Mouse (Mus musculus): ENCODE results near the gene Olfr1. TPM values are rescaled to one million over a fixed set of nuclear protein-coding genes. Genes with fewer than 3 reads are reported as not detected.

Olfr1 gene
- not detected for polyA plus RNA-seq (2017; shearing (Covaris generic))

DNA sequence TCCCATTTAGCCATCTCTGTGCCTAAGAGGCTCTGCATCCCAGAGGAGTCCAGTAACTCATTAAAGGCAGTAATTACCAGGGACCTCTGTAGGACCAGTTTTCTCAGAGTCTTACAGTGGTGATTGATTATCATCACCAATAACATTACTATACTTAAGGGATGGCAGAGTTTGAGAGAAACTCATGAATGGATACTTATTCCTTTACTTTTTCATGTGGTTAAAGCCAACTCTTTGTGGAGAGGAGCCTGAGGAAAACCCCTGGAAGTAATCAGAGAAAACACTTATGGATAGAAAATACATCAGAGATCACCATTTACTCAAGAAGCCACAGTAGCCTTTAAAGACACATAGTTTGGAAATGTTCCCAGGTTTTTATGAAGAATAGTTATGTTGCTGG lies at the start of gene Olfr1:
TSS of gene Olfr1 (minus strand) at position 101 of the 400 bp plus-strand sequence.

DNA sequence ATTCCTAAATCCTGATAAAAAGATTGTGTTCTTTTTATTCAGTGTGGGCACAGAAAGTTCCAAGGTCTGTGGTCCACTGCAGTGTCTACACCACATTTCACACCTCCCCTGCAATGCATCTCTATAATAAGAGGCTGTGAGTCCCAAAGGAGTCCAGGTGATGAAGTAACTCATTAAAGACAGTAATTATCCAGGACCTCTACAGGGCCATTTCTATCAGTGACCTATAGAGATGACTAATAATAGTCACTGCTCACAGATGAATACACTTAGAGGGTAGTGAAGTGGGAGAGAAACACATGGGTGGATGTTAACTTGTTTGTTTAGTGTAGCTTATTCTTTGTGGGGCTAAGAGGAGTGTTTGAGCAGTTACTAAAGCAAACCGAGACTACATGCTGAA lies 29.0 kb upstream of the Olfr1 start, which contains the start of gene Olfr378:
TSS of gene Olfr378 (minus strand) at position 101 of the 400 bp plus-strand sequence.

DNA sequence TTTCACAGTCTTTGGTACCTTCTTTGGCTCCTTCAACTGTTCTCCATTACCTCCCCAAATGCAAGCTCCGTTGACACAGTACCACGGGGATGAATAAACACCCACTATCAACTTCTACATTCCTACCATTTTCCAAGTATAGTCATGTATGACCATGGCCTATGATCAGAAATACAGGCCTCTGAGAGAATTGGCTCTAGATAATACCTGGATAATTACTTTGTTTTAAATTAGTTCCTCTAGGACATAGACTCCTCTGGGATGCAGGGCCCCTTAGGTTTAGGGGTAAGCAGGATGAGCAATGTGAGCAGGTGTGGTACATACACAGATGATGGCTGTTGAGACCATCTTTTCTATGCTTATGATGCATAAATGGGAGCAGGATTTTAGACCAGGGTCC lies 28.5 kb downstream of the Olfr1 start, which contains the start of gene Olfr376:
TSS of gene Olfr376 (plus strand) at position 301 of the 400 bp plus-strand sequence.

DNA sequence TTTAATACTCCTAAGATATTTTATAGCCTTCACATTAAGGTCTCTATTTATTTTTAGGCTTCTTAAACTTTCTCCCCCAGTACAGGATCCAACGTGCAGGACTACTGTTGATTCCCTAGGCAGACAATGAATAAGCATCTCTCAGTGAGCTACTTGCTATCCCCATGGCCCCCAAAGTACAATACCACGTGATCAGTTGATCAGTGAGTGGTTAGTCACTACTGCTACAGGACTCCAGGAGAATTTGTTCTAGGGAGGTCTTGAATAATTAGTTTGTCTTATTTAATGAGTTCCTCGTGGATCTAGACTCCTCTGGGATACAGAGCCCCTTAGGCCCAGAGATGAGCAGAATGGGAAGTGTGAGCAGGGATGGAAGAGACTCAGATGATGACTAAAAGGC lies 48.9 kb downstream of the Olfr1 start, which contains the start of gene Olfr20:
TSS of gene Olfr20 (plus strand) at position 301 of the 400 bp plus-strand sequence.

Other genes starting within 250 kb of the Olfr1 start
- gene P2rx5, start 239.2 kb downstream of the Olfr1 start, polyA plus RNA-seq (2017; shearing (Covaris generic)) = not detected
- gene Emc6, start 222.6 kb downstream of the Olfr1 start, polyA plus RNA-seq (2017; shearing (Covaris generic)) = 95.4 TPM
- 12.4 TPM for gene Tax1bp3, start 222.5 kb downstream of the Olfr1 start, polyA plus RNA-seq (2017; shearing (Covaris generic))
- 8.6 TPM for gene Ctns, start 200.6 kb downstream of the Olfr1 start, polyA plus RNA-seq (2017; shearing (Covaris generic))
- gene Shpk, start 200.2 kb downstream of the Olfr1 start, polyA plus RNA-seq (2017; shearing (Covaris generic)) = 6.2 TPM
- not detected for gene Trpv1, start 165.3 kb downstream of the Olfr1 start, polyA plus RNA-seq (2017; shearing (Covaris generic))
- gene Trpv3, start 132.2 kb downstream of the Olfr1 start, polyA plus RNA-seq (2017; shearing (Covaris generic)) = 0.12 TPM
- gene Aspa, start 70.0 kb downstream of the Olfr1 start, polyA plus RNA-seq (2017; shearing (Covaris generic)) = 0.82 TPM
- gene Gm49340, start 69.9 kb downstream of the Olfr1 start, polyA plus RNA-seq (2017; shearing (Covaris generic)) = not detected
- gene Spata22, start 69.9 kb downstream of the Olfr1 start, polyA plus RNA-seq (2017; shearing (Covaris generic)) = not detected
- not detected for gene Olfr20, start 48.8 kb downstream of the Olfr1 start, polyA plus RNA-seq (2017; shearing (Covaris generic))
- gene Olfr376, start 28.4 kb downstream of the Olfr1 start, polyA plus RNA-seq (2017; shearing (Covaris generic)) = not detected
- gene Olfr378, start 28.9 kb upstream of the Olfr1 start, polyA plus RNA-seq (2017; shearing (Covaris generic)) = not detected
- gene Olfr380, start 57.9 kb upstream of the Olfr1 start, polyA plus RNA-seq (2017; shearing (Covaris generic)) = not detected
- gene Olfr381, start 92.0 kb upstream of the Olfr1 start, polyA plus RNA-seq (2017; shearing (Covaris generic)) = not detected
- gene Olfr382, start 117.6 kb upstream of the Olfr1 start, polyA plus RNA-seq (2017; shearing (Covaris generic)) = not detected
- not detected for gene Olfr385, start 193.4 kb upstream of the Olfr1 start, polyA plus RNA-seq (2017; shearing (Covaris generic))
- not detected for gene Olfr384, start 199.0 kb upstream of the Olfr1 start, polyA plus RNA-seq (2017; shearing (Covaris generic))

Data from effector memory CD4-positive, alpha-beta T cell, adult 7 months (primary cell).